Mouse (Mus musculus) forebrain, embryonic 14.5 days (tissue): ENCODE data around the gene Hoxd1. TPM values are rescaled to one million over a fixed set of nuclear protein-coding genes. Genes with fewer than 3 reads are reported as not detected.

Experiments used
- ATAC-seq: fragments of 200-750 bp; cut with Nextera tagmentation; 2 replicates; pipeline ENCODE4 v1.8.0; 2017; ENCODE audit warnings: mild to moderate bottlenecking, moderate library complexity
- DNase-seq: peaks from one replicate; pipeline ENCODE4 v3.0.0-alpha.2; 2015; ENCODE audit warnings: low spot score
- H3K27ac ChIP-seq: fragments of 300-500 bp; sonication (generic); 2 replicates; pipeline ENCODE4 v1.5.1; 2014; ENCODE audit warnings: low read depth, mild to moderate bottlenecking, control low read depth, low read length, moderate library complexity
- H3K27me3 ChIP-seq: fragments of 300-500 bp; sonication (generic); replicated peaks from 2 replicates; pipeline ENCODE4 v1.6.1; 2014; ENCODE audit warnings: low read length, control low read depth, mixed read lengths; ENCODE audit not compliant: control insufficient read depth, insufficient read depth
- H3K36me3 ChIP-seq: fragments of 300-500 bp; sonication (generic); 2 replicates; pipeline ENCODE4 v1.6.1; 2014; ENCODE audit warnings: low read length, control low read depth; ENCODE audit not compliant: control insufficient read depth, insufficient read depth
- H3K4me1 ChIP-seq: fragments of 300-500 bp; sonication (generic); 2 replicates; pipeline ENCODE4 v1.6.1; 2014; ENCODE audit warnings: antibody characterized with exemption, low read length, control low read depth; ENCODE audit not compliant: control insufficient read depth, insufficient read depth
- H3K4me2 ChIP-seq: fragments of 300-500 bp; sonication (generic); 2 replicates; pipeline ENCODE4 v1.6.1; 2014; ENCODE audit warnings: mild to moderate bottlenecking, control low read depth, low read length
- H3K4me3 ChIP-seq: fragments of 300-500 bp; sonication (generic); 2 replicates; pipeline ENCODE4 v1.5.1; 2014; ENCODE audit warnings: low read depth, low read length, control low read depth
- H3K9ac ChIP-seq: fragments of 300-500 bp; sonication (generic); 2 replicates; pipeline ENCODE4 v1.6.1; 2014; ENCODE audit warnings: mild to moderate bottlenecking, low read length, control low read depth, moderate library complexity
- H3K9me3 ChIP-seq: fragments of 300-500 bp; sonication (generic); replicated peaks from 2 replicates; pipeline ENCODE4 v1.6.1; 2016; ENCODE audit warnings: low read length, control low read depth, mixed read lengths; ENCODE audit not compliant: control insufficient read depth
- WGBS: fragments of 180-500 bp; shearing (Covaris S2); extraction: QIAGEN DNeasy Blood & Tissue Kit; methylation state at CpG from one replicate; pipeline ENCODE4 v1.1.7; 2014; 5-methylcytosine and 5-hydroxymethylcytosine counted together
- polyA plus RNA-seq: library from polyadenylated mRNA; unstranded; fragments of >200 nt; fragmentation: Nextera tagmentation; extraction: Ambion mirVana; gene quantifications from 2 replicates; pipeline ENCODE4 v1.2.1, GENCODE M21; 2014

Gene Hoxd1
- polyA plus RNA-seq, 1 experiment from 2014 or later, result not detected

- Histone ChIP-seq H3K9ac (no peak overlapping the region), H3K4me2 (no peak overlapping the region), H3K36me3 (no peaks in the 10 kb centered on the region), H3K27me3 (peaks cover 99% of the 10 kb centered on the region), H3K4me1 (no peaks in the 10 kb centered on the region), H3K9me3 (no peaks in the 10 kb centered on the region), H3K27ac (no peak overlapping the region), H3K4me3 (no peak overlapping the region)
- ATAC-seq (no peak), DNase-seq (no peak)
- 1% methylated on average over 8 of the region's 8 CpGs for WGBS
Observed at GRCm38 (mm10) chr2:74722949-74723348, 39.8 kb upstream of the Hoxd1 start.

- ATAC-seq (no peak), DNase-seq (no peak)
- no peak overlapping the region for H3K4me2 ChIP-seq
- 4% methylated on average over 7 of the region's 7 CpGs for WGBS
- H3K9ac ChIP-seq, result no peak overlapping the region
- no peaks in the 10 kb centered on the region for H3K4me1 ChIP-seq
- H3K36me3 ChIP-seq, result no peaks in the 10 kb centered on the region
- H3K27ac ChIP-seq, result no peak overlapping the region
- no peak overlapping the region for H3K4me3 ChIP-seq
- H3K9me3 ChIP-seq, result no peaks in the 10 kb centered on the region
- H3K27me3 ChIP-seq, result peaks cover 100% of the 10 kb centered on the region
Observed at GRCm38 (mm10) chr2:74724244-74725015, 38.4 kb upstream of the Hoxd1 start.

- ATAC-seq, result no peak
- WGBS, result 1% methylated on average over 17 of the region's 17 CpGs
- Histone ChIP-seq H3K4me3 (no peak overlapping the region), H3K9ac (no peak overlapping the region), H3K27me3 (peaks cover 99% of the 10 kb centered on the region), H3K27ac (no peak overlapping the region), H3K4me1 (no peaks in the 10 kb centered on the region), H3K4me2 (no peak overlapping the region), H3K36me3 (no peaks in the 10 kb centered on the region), H3K9me3 (no peaks in the 10 kb centered on the region)
- DNase-seq, result no peak
Observed at GRCm38 (mm10) chr2:74725171-74725570, 37.6 kb upstream of the Hoxd1 start.

- H3K4me2 ChIP-seq, result 0 out of 2 replicates have a peak within 1 kb of the TSS, but pooled peaks have one; percentile 20
- H3K4me3 ChIP-seq, result no peak within 1 kb of the TSS
- 3% methylated on average over 5 of the region's 5 CpGs for WGBS
Observed at GRCm38 (mm10) chr2:74726551-74726950, 36.2 kb upstream of the Hoxd1 start, which contains the start of gene Gm28230. TSS of gene Gm28230 (plus strand) at chr2:74726728.

GRCm38 (mm10) chr2:74726973-74727639, 35.7 kb upstream of the Hoxd1 start:
- Histone ChIP-seq H3K27ac (no peak overlapping the region), H3K9me3 (no peaks in the 10 kb centered on the region), H3K4me1 (no peaks in the 10 kb centered on the region), H3K4me2 (0 out of 2 replicates have a peak overlapping the region, but pooled peaks have one; percentile 20), H3K4me3 (no peak overlapping the region), H3K36me3 (no peaks in the 10 kb centered on the region), H3K9ac (no peak overlapping the region), H3K27me3 (peaks cover 99% of the 10 kb centered on the region)
- ATAC-seq (no peak), DNase-seq (no peak)
- under 1% methylated on average over 43 of the region's 43 CpGs for WGBS

More at GRCm38 (mm10) chr2:74726551-74726950, 36.2 kb upstream of the Hoxd1 start, which contains the start of gene Gm28230:
- peaks cover 99% of the 10 kb centered on the region for H3K27me3 ChIP-seq
- no peak within 1 kb of the TSS for H3K27ac ChIP-seq
- ATAC-seq (no peak), DNase-seq (no peak)
- H3K9ac ChIP-seq, result no peak within 1 kb of the TSS
- H3K4me1 ChIP-seq, result no peaks in the 10 kb centered on the region
- no peaks in the 10 kb centered on the region for H3K9me3 ChIP-seq
- H3K36me3 ChIP-seq, result no peaks in the 10 kb centered on the region

GRCm38 (mm10) chr2:74727640-74728302, 35.0 kb upstream of the Hoxd1 start:
- no peak overlapping the region for H3K4me2 ChIP-seq
- no peaks in the 10 kb centered on the region for H3K9me3 ChIP-seq
- H3K27me3 ChIP-seq, result peaks cover 99% of the 10 kb centered on the region
- DNase-seq (no peak), ATAC-seq (no peak)
- H3K4me3 ChIP-seq, result no peak overlapping the region
- H3K9ac ChIP-seq, result no peak overlapping the region
- H3K27ac ChIP-seq, result no peak overlapping the region
- H3K4me1 ChIP-seq, result no peaks in the 10 kb centered on the region
- no peaks in the 10 kb centered on the region for H3K36me3 ChIP-seq
- 1% methylated on average over 25 of the region's 25 CpGs for WGBS

GRCm38 (mm10) chr2:74728303-74728680, 34.5 kb upstream of the Hoxd1 start:
- Histone ChIP-seq H3K4me3 (no peak overlapping the region), H3K27ac (no peak overlapping the region), H3K27me3 (peaks cover 96% of the 10 kb centered on the region), H3K4me2 (no peak overlapping the region), H3K36me3 (no peaks in the 10 kb centered on the region), H3K9ac (no peak overlapping the region), H3K4me1 (no peaks in the 10 kb centered on the region), H3K9me3 (no peaks in the 10 kb centered on the region)
- ATAC-seq, result no peak
- 2% methylated on average over 13 of the region's 13 CpGs for WGBS
- no peak for DNase-seq

GRCm38 (mm10) chr2:74730331-74730730, 32.4 kb upstream of the Hoxd1 start:
- Histone ChIP-seq H3K9me3 (no peaks in the 10 kb centered on the region), H3K4me2 (no peak overlapping the region), H3K9ac (no peak overlapping the region), H3K27me3 (peaks cover 90% of the 10 kb centered on the region), H3K4me1 (no peaks in the 10 kb centered on the region), H3K4me3 (no peak overlapping the region), H3K36me3 (no peaks in the 10 kb centered on the region), H3K27ac (no peak overlapping the region)
- 1% methylated on average over 8 of the region's 8 CpGs for WGBS
- DNase-seq, result no peak
- no peak for ATAC-seq
